Comparison of ENCODE assay signal across 8 mouse cellular contexts in the genomic region with DNA sequence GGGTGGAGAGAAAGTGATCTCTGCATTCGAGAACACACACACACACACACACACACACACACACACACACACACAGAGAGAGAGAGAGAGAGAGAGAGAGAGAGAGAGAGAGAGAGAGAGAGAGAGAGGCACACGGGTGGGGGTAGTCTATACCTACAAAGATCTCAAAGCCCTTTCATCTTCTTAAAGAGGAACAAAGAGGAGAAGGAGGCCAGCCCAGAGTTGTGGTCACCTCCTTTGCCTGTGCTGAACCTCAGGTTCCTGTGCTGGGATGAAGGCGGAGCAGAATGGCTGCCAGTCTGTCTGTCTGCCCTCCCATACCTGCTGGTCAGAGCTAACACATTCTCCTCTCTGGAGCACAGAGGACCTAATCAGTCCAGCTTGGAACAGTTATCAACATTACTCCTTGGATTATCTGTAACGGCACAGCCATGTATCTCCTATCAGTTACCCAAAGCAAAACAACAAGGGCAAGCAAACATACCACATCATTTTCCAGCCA. TPM values are rescaled to one million over a fixed set of nuclear protein-coding genes. Genes with fewer than 3 reads are reported as not detected.
DNase-seq lines count a peak whose midpoint lies in the region; ATAC-seq and TF ChIP-seq lines count a peak whose summit lies in the region.

No protein-coding gene starts in this region.

- no peak for TF ChIP-seq CTCF in intestine, postnatal 0 days (IDR thresholded peaks at IDR 0.05; ENCODE audit: low read depth)

- 34% methylated on average over 3 of the region's 4 CpGs for WGBS in heart, embryonic 16.5 days
- WGBS in embryonic facial prominence, embryonic 11.5 days = 32% methylated on average over 4 of the region's 4 CpGs
- WGBS in intestine, postnatal 0 days = 46% methylated on average over 4 of the region's 4 CpGs
- 54% methylated on average over 3 of the region's 4 CpGs for WGBS in neural tube, embryonic 12.5 days

- ATAC-seq in heart, embryonic 16.5 days (replicated peaks; ENCODE audit: extremely low read depth, insufficient read depth, low FRiP score) = peak; percentile 14
- 0 out of 2 replicates have a peak, but pooled peaks have one; percentile 22 for ATAC-seq in embryonic facial prominence, embryonic 11.5 days (replicated peaks; ENCODE audit: insufficient number of reproducible peaks, low FRiP score, low TSS enrichment, low read depth)
- ATAC-seq in intestine, postnatal 0 days = no peak
- no peak for ATAC-seq in neural tube, embryonic 12.5 days (ENCODE audit: low FRiP score, low read depth)

- H3K4me2 ChIP-seq in heart, embryonic 16.5 days (ENCODE audit: low read depth, low read length) = peak overlapping the region; percentile 59
- H3K4me2 ChIP-seq in embryonic facial prominence, embryonic 11.5 days (ENCODE audit: low read depth, low read length) = peak overlapping the region; percentile 50
- H3K4me2 ChIP-seq in intestine, postnatal 0 days (replicated peaks; ENCODE audit: low read depth) = 0 out of 2 replicates have a peak overlapping the region, but pooled peaks have one; percentile 35
- H3K4me2 ChIP-seq in neural tube, embryonic 12.5 days (replicated peaks) = peak overlapping the region; percentile 61

- peak overlapping the region; percentile 68 for H3K27ac ChIP-seq in heart, embryonic 16.5 days (ENCODE audit: low read length)
- peak overlapping the region; percentile 29 for H3K27ac ChIP-seq in embryonic facial prominence, embryonic 11.5 days (replicated peaks; ENCODE audit: low read depth, low read length)
- no peak overlapping the region for H3K27ac ChIP-seq in intestine, postnatal 0 days (ENCODE audit: low read depth, low read length)
- H3K27ac ChIP-seq in neural tube, embryonic 12.5 days = peak overlapping the region; percentile 85; the same call in 1 of the 2 replicates

- peak overlapping the region; percentile 33; the same call in 1 of the 2 replicates for H3K4me3 ChIP-seq in heart, embryonic 16.5 days (ENCODE audit: low read length)
- no peak overlapping the region; the same call in 1 of the 2 replicates for H3K4me3 ChIP-seq in embryonic facial prominence, embryonic 11.5 days (ENCODE audit: low read depth, low read length)
- no peak overlapping the region for H3K4me3 ChIP-seq in intestine, postnatal 0 days (ENCODE audit: low read depth, low read length)
- H3K4me3 ChIP-seq in neural tube, embryonic 12.5 days = no peak overlapping the region

- no peaks in the 10 kb centered on the region for H3K27me3 ChIP-seq in heart, embryonic 16.5 days (ENCODE audit: control insufficient read depth, insufficient read depth, low read length)
- H3K27me3 ChIP-seq in embryonic facial prominence, embryonic 11.5 days (ENCODE audit: control insufficient read depth, insufficient read depth, low read length) = no peaks in the 10 kb centered on the region
- H3K27me3 ChIP-seq in intestine, postnatal 0 days (replicated peaks; ENCODE audit: control insufficient read depth, insufficient read depth, low read length) = no peaks in the 10 kb centered on the region
- no peaks in the 10 kb centered on the region for H3K27me3 ChIP-seq in neural tube, embryonic 12.5 days (replicated peaks)

- no peaks in the 10 kb centered on the region for H3K9me3 ChIP-seq in heart, embryonic 16.5 days (replicated peaks; ENCODE audit: control insufficient read depth, low read length)
- H3K9me3 ChIP-seq in embryonic facial prominence, embryonic 11.5 days (replicated peaks; ENCODE audit: control insufficient read depth, low read length) = no peaks in the 10 kb centered on the region
- H3K9me3 ChIP-seq in intestine, postnatal 0 days (ENCODE audit: control insufficient read depth) = no peaks in the 10 kb centered on the region
- no peaks in the 10 kb centered on the region for H3K9me3 ChIP-seq in neural tube, embryonic 12.5 days

- DNase-seq in heart, adult 8-10 months (ENCODE audit: low spot score) = no peak
- no peak for DNase-seq in embryonic facial prominence, embryonic 11.5 days (ENCODE audit: low spot score)
- DNase-seq in urinary bladder, adult 2 months (ENCODE audit: low spot score) = no peak
- no peak for DNase-seq in adrenal gland, adult (ENCODE audit: inconsistent age in 2 of 2, low spot score in 1 of 2)
- DNase-seq in lung, postnatal 14 days = no peak

- peaks cover 44% of the 10 kb centered on the region for H3K4me1 ChIP-seq in heart, embryonic 16.5 days (ENCODE audit: control insufficient read depth, insufficient read depth, low read length)
- peaks cover 4% of the 10 kb centered on the region; the same call in 1 of the 2 replicates for H3K4me1 ChIP-seq in embryonic facial prominence, embryonic 11.5 days (ENCODE audit: control insufficient read depth, insufficient read depth, low read length)
- no peaks in the 10 kb centered on the region for H3K4me1 ChIP-seq in intestine, postnatal 0 days (replicated peaks; ENCODE audit: control insufficient read depth, insufficient read depth, low read length)
- H3K4me1 ChIP-seq in neural tube, embryonic 12.5 days = peaks cover 30% of the 10 kb centered on the region

- H3K9ac ChIP-seq in heart, embryonic 16.5 days (ENCODE audit: low read length) = peak overlapping the region; percentile 26; the same call in 1 of the 2 replicates
- H3K9ac ChIP-seq in embryonic facial prominence, embryonic 11.5 days (replicated peaks; ENCODE audit: low read length) = peak overlapping the region; percentile 79
- H3K9ac ChIP-seq in intestine, postnatal 0 days (ENCODE audit: low read depth, low read length) = no peak overlapping the region
- peak overlapping the region; percentile 59; the same call in 1 of the 2 replicates for H3K9ac ChIP-seq in neural tube, embryonic 12.5 days

- 0 out of 2 replicates have a peak, but pooled peaks cover 4% of the 10 kb centered on the region for H3K36me3 ChIP-seq in heart, embryonic 16.5 days (ENCODE audit: control insufficient read depth, insufficient read depth)
- no peaks in the 10 kb centered on the region; the same call in 1 of the 2 replicates for H3K36me3 ChIP-seq in embryonic facial prominence, embryonic 11.5 days (replicated peaks; ENCODE audit: control insufficient read depth, insufficient read depth, low read depth, low read length)
- no peaks in the 10 kb centered on the region for H3K36me3 ChIP-seq in intestine, postnatal 0 days (ENCODE audit: control insufficient read depth, insufficient read depth)
- H3K36me3 ChIP-seq in neural tube, embryonic 12.5 days = peaks cover 3% of the 10 kb centered on the region; the same call in 1 of the 2 replicates

RNA-seq across cellular contexts. Expression of a gene that starts 8.9 kb away (rescaled TPM):
- 0.38 and 0.42 TPM in 2 replicates for polyA plus RNA-seq in heart, embryonic 16.5 days (2015; fragmentation: Nextera tagmentation; extraction: Ambion mirVana)
- total RNA-seq in heart, adult 8-10 months (2022) = under 1 TPM in 3 of 4 experiments, not detected in 1; 0.08 to 0.23 (median 0.22) TPM
- 0.06 TPM in 1 of 2 replicates, not detected in the other for polyA plus RNA-seq in embryonic facial prominence, embryonic 11.5 days (2014; fragmentation: Nextera tagmentation; extraction: Ambion mirVana)
- polyA plus RNA-seq in intestine, postnatal 0 days (2015; fragmentation: Nextera tagmentation; extraction: Ambion mirVana) = 0.16 and 0.22 TPM in 2 replicates
- polyA plus RNA-seq in neural tube, embryonic 12.5 days (2016; fragmentation: Nextera tagmentation; extraction: Ambion mirVana) = 0.04 and 0.18 TPM in 2 replicates
- polyA plus RNA-seq in urinary bladder, adult 2 months (2012; rRNA removed) = 0.21 and 0.66 TPM in 2 replicates

RNA-seq across cellular contexts. Expression of a gene that starts 8.9 kb away (rescaled TPM):
- 18.4 and 23.3 TPM in 2 replicates for polyA plus RNA-seq in heart, embryonic 16.5 days (2015; fragmentation: Nextera tagmentation; extraction: Ambion mirVana)
- total RNA-seq in heart, adult 8-10 months (2022) = 10 to 100 TPM in 2 of 4 experiments, 1 to 10 TPM in 2; 8.1 to 15.4 (median 11.5) TPM
- 10.4 and 12.3 TPM in 2 replicates for polyA plus RNA-seq in embryonic facial prominence, embryonic 11.5 days (2014; fragmentation: Nextera tagmentation; extraction: Ambion mirVana)
- 2.6 and 2.7 TPM in 2 replicates for polyA plus RNA-seq in intestine, postnatal 0 days (2015; fragmentation: Nextera tagmentation; extraction: Ambion mirVana)
- polyA plus RNA-seq in neural tube, embryonic 12.5 days (2016; fragmentation: Nextera tagmentation; extraction: Ambion mirVana) = 15.4 and 16.4 TPM in 2 replicates
- polyA plus RNA-seq in urinary bladder, adult 2 months (2012; rRNA removed) = 6.3 and 7.8 TPM in 2 replicates

RNA-seq across cellular contexts. Expression of a gene that starts 27.3 kb away (rescaled TPM):
- polyA plus RNA-seq in heart, embryonic 16.5 days (2015; fragmentation: Nextera tagmentation; extraction: Ambion mirVana) = 0.09 and 0.25 TPM in 2 replicates
- 1 to 10 TPM; 1.2 to 2.9 (median 1.9) TPM for total RNA-seq in heart, adult 8-10 months (2022)
- 0.10 TPM in 1 of 2 replicates, not detected in the other for polyA plus RNA-seq in embryonic facial prominence, embryonic 11.5 days (2014; fragmentation: Nextera tagmentation; extraction: Ambion mirVana)
- not detected in 2 replicates for polyA plus RNA-seq in intestine, postnatal 0 days (2015; fragmentation: Nextera tagmentation; extraction: Ambion mirVana)
- 0.20 and 0.33 TPM in 2 replicates for polyA plus RNA-seq in neural tube, embryonic 12.5 days (2016; fragmentation: Nextera tagmentation; extraction: Ambion mirVana)
- polyA plus RNA-seq in urinary bladder, adult 2 months (2012; rRNA removed) = not detected in 2 replicates

RNA-seq across cellular contexts. Expression of a gene that starts 44.8 kb away (rescaled TPM):
- polyA plus RNA-seq in heart, embryonic 16.5 days (2015; fragmentation: Nextera tagmentation; extraction: Ambion mirVana) = 0.77 and 1.1 TPM in 2 replicates
- 1 to 10 TPM; 2.3 to 3.5 (median 2.5) TPM for total RNA-seq in heart, adult 8-10 months (2022)
- polyA plus RNA-seq in embryonic facial prominence, embryonic 11.5 days (2014; fragmentation: Nextera tagmentation; extraction: Ambion mirVana) = 0.77 and 1.3 TPM in 2 replicates
- 0.95 and 0.98 TPM in 2 replicates for polyA plus RNA-seq in intestine, postnatal 0 days (2015; fragmentation: Nextera tagmentation; extraction: Ambion mirVana)
- polyA plus RNA-seq in neural tube, embryonic 12.5 days (2016; fragmentation: Nextera tagmentation; extraction: Ambion mirVana) = 0.73 and 0.98 TPM in 2 replicates
- polyA plus RNA-seq in urinary bladder, adult 2 months (2012; rRNA removed) = 4.9 and 7.3 TPM in 2 replicates

RNA-seq across cellular contexts. Expression of a gene that starts 55.4 kb away (rescaled TPM):
- 115 and 121 TPM in 2 replicates for polyA plus RNA-seq in heart, embryonic 16.5 days (2015; fragmentation: Nextera tagmentation; extraction: Ambion mirVana)
- 100 to 1,000 TPM; 186 to 266 (median 222) TPM for total RNA-seq in heart, adult 8-10 months (2022)
- 183 and 196 TPM in 2 replicates for polyA plus RNA-seq in embryonic facial prominence, embryonic 11.5 days (2014; fragmentation: Nextera tagmentation; extraction: Ambion mirVana)
- 742 and 817 TPM in 2 replicates for polyA plus RNA-seq in intestine, postnatal 0 days (2015; fragmentation: Nextera tagmentation; extraction: Ambion mirVana)
- 108 and 114 TPM in 2 replicates for polyA plus RNA-seq in neural tube, embryonic 12.5 days (2016; fragmentation: Nextera tagmentation; extraction: Ambion mirVana)
- polyA plus RNA-seq in urinary bladder, adult 2 months (2012; rRNA removed) = 478 and 508 TPM in 2 replicates

Comparison
In these comparisons a context has a peak if more than half of its experiments do, and no peak if none do; other contexts are left out.
1. ATAC-seq: peak in heart, embryonic 16.5 days (single experiment) and embryonic facial prominence, embryonic 11.5 days (single experiment); none in intestine, postnatal 0 days (single experiment) and neural tube, embryonic 12.5 days (single experiment).
2. Peak in every context shown above with its lines, with median percentiles within 50 percentile points of each other: H3K4me2 ChIP-seq.